Mouse (Mus musculus) embryonic fibroblast, embryonic 13.5 days (primary cell): ENCODE results near the gene Srsf12. TPM values are rescaled to one million over a fixed set of nuclear protein-coding genes. Genes with fewer than 3 reads are reported as not detected.

Source experiments
- H3K27ac ChIP-seq: 2 replicates; pipeline ENCODE4 v1.5.1; 2012; ENCODE audit warnings: low read length, control low read depth, inconsistent platforms; ENCODE audit not compliant: insufficient read depth
- H3K4me1 ChIP-seq: 2 replicates; pipeline ENCODE4 v1.6.1; 2011; ENCODE audit warnings: low read length; ENCODE audit not compliant: control insufficient read depth, insufficient read depth
- H3K4me3 ChIP-seq: 2 replicates; pipeline ENCODE4 v1.5.1; 2011; ENCODE audit warnings: mild to moderate bottlenecking, control low read depth, low read length; ENCODE audit not compliant: insufficient read depth
- CTCF ChIP-seq: IDR thresholded peaks from 2 replicates; pipeline ENCODE4 v1.5.1; 2011; ENCODE audit warnings: mild to moderate bottlenecking, control low read depth, low read length, moderate library complexity, borderline replicate concordance; ENCODE audit not compliant: insufficient read depth
- POLR2A ChIP-seq: IDR thresholded peaks from 2 replicates; pipeline ENCODE4 v1.6.1; 2011; ENCODE audit warnings: low read depth, mild to moderate bottlenecking, control low read depth, low read length, moderate library complexity
- polyA plus RNA-seq: library from polyadenylated mRNA; stranded (reverse); fragments of >200 nt; gene quantifications from 2 replicates; pipeline ENCODE4 v1.2.4, GENCODE M21; 2011; ENCODE audit warnings: low read depth; ENCODE audit not compliant: missing spikeins, insufficient read length

Gene Srsf12
- polyA plus RNA-seq, 1 experiment = 2.2 TPM

GRCm38 (mm10) chr4:33224003-33224675 lies 15.3 kb downstream of the Srsf12 start:
- TF ChIP-seq POLR2A (no peak), CTCF (no peak)
- no peak overlapping the region for H3K4me3 ChIP-seq
- H3K4me1 ChIP-seq = no peaks in the 10 kb centered on the region
- H3K27ac ChIP-seq = no peak overlapping the region

DNA sequence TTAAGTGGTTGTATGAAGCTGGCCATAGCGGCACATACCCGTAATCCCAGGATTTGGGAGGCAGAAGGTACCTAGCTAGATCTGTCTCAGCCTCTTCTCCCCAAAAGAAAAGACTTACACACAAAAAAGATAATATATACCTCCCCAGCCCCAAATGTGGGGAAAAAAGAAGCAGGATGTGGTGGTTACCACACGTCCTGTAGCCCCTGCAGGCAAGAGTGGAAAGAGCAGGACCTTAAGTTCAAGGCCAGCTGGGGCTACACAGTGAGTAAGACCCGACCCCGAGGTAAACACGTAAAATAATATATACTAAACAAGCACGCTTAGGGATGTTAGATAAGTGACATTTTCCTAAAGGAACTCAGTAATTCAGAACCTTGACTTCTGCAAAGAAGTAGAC lies 18.4 kb downstream of the Srsf12 start:
- Histone ChIP-seq H3K4me1 (no peaks in the 10 kb centered on the region), H3K27ac (no peak overlapping the region), H3K4me3 (no peak overlapping the region)
- TF ChIP-seq CTCF = no peak
- TF ChIP-seq POLR2A = no peak

DNA sequence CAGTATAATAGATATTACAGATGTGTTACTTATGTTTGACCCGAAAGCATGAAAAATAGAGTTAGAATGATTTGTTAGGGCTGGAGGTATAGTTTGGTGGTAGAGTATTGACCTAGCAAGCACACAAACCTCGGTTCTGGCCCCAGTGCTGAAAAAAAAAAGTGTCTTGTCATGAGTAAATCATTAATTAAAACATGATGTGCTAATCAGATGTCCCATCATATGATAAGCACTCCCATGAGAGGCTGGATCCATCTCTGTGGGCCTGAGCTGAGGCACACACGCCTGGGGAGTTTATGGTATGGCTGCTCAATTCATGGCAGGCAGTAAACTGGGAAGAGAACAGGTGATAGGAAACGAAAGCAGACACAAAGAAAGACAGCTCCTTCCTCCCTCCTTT lies 20.8 kb downstream of the Srsf12 start:
- Histone ChIP-seq H3K27ac (no peak overlapping the region), H3K4me3 (no peak overlapping the region), H3K4me1 (no peaks in the 10 kb centered on the region)
- TF ChIP-seq CTCF (no peak), POLR2A (no peak)

DNA sequence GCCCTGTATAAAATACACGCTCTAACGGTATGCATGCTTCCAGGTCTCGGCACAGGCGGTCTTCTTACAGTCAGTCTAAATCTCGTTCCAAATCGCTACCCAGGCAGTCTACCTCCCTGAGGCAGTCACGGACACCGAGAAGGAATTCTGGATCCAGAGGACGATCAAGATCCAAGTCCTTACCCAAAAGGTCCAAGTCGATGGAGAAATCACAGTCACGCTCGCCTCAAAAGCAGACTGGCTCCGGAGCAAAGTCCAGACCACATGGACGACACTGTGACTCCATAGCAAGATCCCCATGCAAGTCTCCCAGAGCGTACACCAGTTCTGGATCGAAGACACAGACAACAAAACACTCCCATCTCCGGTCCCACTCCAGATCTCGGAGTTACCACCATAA lies 22.1 kb downstream of the Srsf12 start:
- H3K4me1 ChIP-seq = no peaks in the 10 kb centered on the region
- H3K4me3 ChIP-seq = no peak overlapping the region
- no peak overlapping the region for H3K27ac ChIP-seq
- TF ChIP-seq POLR2A (no peak), CTCF (no peak)

GRCm38 (mm10) chr4:33242536-33242935 lies 33.7 kb downstream of the Srsf12 start:
- no peak for TF ChIP-seq CTCF
- TF ChIP-seq POLR2A = no peak
- no peak overlapping the region for H3K27ac ChIP-seq
- H3K4me1 ChIP-seq = no peaks in the 10 kb centered on the region
- no peak overlapping the region for H3K4me3 ChIP-seq

DNA sequence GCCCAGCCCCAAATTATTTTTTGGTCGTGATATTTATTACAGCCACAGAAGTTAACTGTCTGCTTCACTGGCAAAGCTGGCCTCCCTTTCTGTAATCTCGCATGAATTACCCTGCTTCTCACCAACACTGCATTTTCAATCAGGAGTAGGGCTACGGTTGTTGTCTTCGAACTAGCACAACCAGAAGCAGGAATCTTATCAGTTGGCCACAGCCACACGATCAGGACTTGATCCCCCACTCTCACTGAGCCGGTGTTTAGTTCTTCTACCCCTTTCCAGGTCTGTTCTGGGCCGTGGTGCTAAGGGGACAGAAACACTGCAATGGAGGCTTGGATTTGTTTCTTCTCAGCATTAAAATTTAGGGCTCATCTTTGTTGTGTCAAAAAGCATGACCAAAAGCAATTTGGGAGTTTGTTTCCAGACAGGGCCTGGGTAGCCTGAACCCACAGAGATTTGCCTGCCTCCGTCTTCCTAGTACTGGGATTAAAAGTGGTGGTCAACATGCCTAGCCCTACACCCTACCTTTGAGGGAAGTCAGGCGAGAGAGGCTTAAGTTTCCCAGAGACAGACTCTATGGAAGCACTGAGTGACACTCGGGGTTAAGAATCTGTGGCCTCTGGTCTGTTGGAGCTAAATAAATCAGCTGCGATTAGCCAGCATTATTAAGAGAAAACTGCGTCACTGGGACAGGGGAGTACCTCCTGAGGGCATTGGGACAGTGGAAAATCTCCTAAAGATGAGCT lies 34.4 kb downstream of the Srsf12 start:
- Histone ChIP-seq H3K4me1 (no peaks in the 10 kb centered on the region), H3K27ac (no peak overlapping the region), H3K4me3 (no peak overlapping the region)
- TF ChIP-seq CTCF (no peak), POLR2A (no peak)

DNA sequence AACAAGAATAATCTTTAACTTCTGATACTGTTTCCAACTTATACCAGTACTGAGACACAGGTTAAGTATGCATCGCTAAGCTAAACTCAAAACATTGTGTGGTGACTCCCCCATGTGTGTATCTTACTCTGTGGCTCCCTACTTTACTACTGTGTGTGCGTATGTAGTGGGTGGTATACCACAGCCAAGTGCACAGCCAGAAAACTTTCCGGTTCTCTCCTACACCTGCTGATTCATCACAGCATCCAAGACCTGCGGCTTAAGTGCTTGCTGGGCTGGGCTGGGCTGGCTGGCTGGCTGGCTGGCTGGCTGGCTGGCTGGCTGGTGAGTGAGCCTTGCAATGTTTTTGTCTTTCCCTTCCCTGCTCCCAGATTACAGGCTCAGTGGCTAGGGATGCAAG lies 35.1 kb downstream of the Srsf12 start:
- Histone ChIP-seq H3K4me1 (no peaks in the 10 kb centered on the region), H3K27ac (no peak overlapping the region), H3K4me3 (no peak overlapping the region)
- no peak for TF ChIP-seq POLR2A
- no peak for TF ChIP-seq CTCF

GRCm38 (mm10) chr4:33245853-33246395 lies 37.1 kb downstream of the Srsf12 start:
- H3K4me3 ChIP-seq = peak overlapping the region; percentile 17
- no peak overlapping the region for H3K27ac ChIP-seq
- no peak for TF ChIP-seq CTCF
- TF ChIP-seq POLR2A = no peak
- peaks cover 2% of the 10 kb centered on the region; the same call in 1 of the 2 replicates for H3K4me1 ChIP-seq

DNA sequence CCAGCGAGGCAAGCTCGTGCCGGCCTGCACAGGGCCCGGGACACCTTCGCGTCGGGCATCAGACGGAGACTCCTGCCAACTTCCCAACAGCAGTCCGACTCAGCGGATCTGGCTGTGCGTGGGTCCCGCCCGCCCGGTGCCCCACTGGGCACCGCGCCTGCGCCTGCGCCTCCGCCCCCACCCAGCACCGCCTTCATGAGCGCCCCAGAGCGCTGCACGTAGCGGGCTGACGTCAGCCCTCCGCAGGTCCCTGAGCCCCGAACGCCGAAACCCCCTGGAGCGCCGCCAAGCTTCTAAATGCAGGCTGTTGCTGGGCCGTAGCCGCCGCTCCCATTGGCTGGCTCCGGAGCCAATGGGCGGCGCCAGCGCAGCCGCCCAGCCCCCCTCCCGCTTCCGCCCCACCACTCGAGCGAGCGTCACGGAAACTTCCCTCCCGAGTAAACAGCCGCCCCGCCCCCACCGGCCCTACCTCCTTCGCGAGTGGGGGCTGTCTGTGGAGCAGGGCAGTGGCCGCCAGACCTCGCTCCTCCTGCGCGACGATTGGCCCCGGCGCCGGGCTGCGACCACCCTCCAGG lies 38.8 kb downstream of the Srsf12 start:
- Histone ChIP-seq H3K4me1 (peaks cover 2% of the 10 kb centered on the region; the same call in 1 of the 2 replicates), H3K27ac (peak overlapping the region; percentile 97), H3K4me3 (peak overlapping the region; percentile 86)
- TF ChIP-seq CTCF (no peak), POLR2A (peak; percentile 93)

GRCm38 (mm10) chr4:33248062-33248889 lies 39.5 kb downstream of the Srsf12 start:
- H3K27ac ChIP-seq = peak overlapping the region; percentile 97
- peak overlapping the region; percentile 72 for H3K4me3 ChIP-seq
- TF ChIP-seq POLR2A (peak; percentile 93), CTCF (no peak)
- H3K4me1 ChIP-seq = peaks cover 2% of the 10 kb centered on the region; the same call in 1 of the 2 replicates
